Mouse (Mus musculus): ENCODE data around the gene Tsga10ip. TPM values are rescaled to one million over a fixed set of nuclear protein-coding genes. Genes with fewer than 3 reads are reported as not detected.
A peak's percentile ranks its signal among the peaks of the same experiment; 100 is the strongest.

Tsga10ip gene
- polyA plus RNA-seq, 1 experiment from 2014 or later = not detected

DNA sequence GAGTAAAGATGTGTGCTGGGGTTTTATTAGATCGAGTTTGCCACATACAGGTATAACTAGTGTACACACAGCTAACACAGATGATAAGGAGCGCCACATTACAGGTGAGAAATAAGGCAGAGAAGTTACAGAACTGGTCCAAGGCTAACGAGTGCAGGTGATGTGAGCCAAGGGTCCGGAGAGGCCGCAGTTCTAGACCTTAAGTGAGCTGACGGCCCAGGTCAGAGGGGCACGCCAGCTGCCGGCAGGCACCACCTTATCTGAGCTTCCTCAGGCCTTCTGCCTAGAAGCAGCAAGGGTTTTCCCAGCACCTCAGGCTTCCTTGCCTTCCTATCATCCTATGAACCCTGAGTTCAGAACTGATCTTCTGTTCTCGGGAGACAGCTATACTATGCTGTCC is 17.3 kb upstream of the Tsga10ip start:
- Histone ChIP-seq H3K4me1 (ENCODE audit: control insufficient read depth, insufficient read depth, low read length) (peaks cover 10% of the 10 kb centered on the region), H3K27me3 (ENCODE audit: control insufficient read depth, insufficient read depth, low read length) (no peaks in the 10 kb centered on the region), H3K36me3 (ENCODE audit: control insufficient read depth, insufficient read depth, low read length) (peaks cover 7% of the 10 kb centered on the region), H3K9ac (ENCODE audit: low read length) (no peak overlapping the region), H3K4me2 (ENCODE audit: low read depth) (no peak overlapping the region), H3K27ac (ENCODE audit: low read depth, low read length) (no peak overlapping the region), H3K4me3 (ENCODE audit: low read depth, low read length) (no peak overlapping the region), H3K9me3 (ENCODE audit: control insufficient read depth, low read length) (no peaks in the 10 kb centered on the region)
- 94% methylated on average over 9 of the region's 9 CpGs for WGBS
- ATAC-seq (ENCODE audit: insufficient read depth, low FRiP score, low TSS enrichment) (no peak), DNase-seq (ENCODE audit: low spot score) (no peak)

GRCm38 (mm10) chr19:5418750-5419466 is 16.6 kb upstream of the Tsga10ip start:
- Histone ChIP-seq H3K4me2 (ENCODE audit: low read depth) (no peak overlapping the region), H3K36me3 (ENCODE audit: control insufficient read depth, insufficient read depth, low read length) (peaks cover 7% of the 10 kb centered on the region), H3K9me3 (ENCODE audit: control insufficient read depth, low read length) (no peaks in the 10 kb centered on the region), H3K9ac (ENCODE audit: low read length) (no peak overlapping the region), H3K4me1 (ENCODE audit: control insufficient read depth, insufficient read depth, low read length) (peaks cover 8% of the 10 kb centered on the region), H3K27ac (ENCODE audit: low read depth, low read length) (no peak overlapping the region), H3K27me3 (ENCODE audit: control insufficient read depth, insufficient read depth, low read length) (no peaks in the 10 kb centered on the region), H3K4me3 (ENCODE audit: low read depth, low read length) (no peak overlapping the region)
- 95% methylated on average over 7 of the region's 8 CpGs for WGBS
- DNase-seq (ENCODE audit: low spot score) (no peak), ATAC-seq (ENCODE audit: insufficient read depth, low FRiP score, low TSS enrichment) (no peak)

- H3K9ac ChIP-seq (ENCODE audit: low read length) = no peak overlapping the region
- no peak for DNase-seq (ENCODE audit: low spot score)
- 69% methylated on average over 2 of the region's 2 CpGs for WGBS
Measured at GRCm38 (mm10) chr19:5414534-5414957, 12.2 kb upstream of the Tsga10ip start.

DNA sequence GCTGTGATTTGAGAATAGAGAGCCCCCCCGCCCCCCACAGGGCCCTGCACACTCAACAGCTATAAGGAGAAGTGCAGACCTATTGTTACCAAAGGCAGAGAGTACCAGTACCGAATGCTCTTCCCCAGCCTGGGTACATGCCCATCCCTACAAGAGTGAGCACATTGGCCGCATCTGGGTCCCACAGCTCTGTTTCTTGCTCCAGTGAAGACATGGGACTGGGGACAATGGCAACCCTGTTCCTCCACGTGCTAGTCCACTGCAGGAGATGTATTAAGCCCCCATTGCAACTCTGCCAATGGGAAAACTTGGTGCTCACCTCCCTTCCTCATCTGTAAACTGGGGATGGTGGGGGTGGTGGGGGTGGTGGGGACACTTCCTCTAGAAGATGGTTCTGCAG is 11.5 kb upstream of the Tsga10ip start:
- Histone ChIP-seq H3K27ac (ENCODE audit: low read depth, low read length) (no peak overlapping the region), H3K9me3 (ENCODE audit: control insufficient read depth, low read length) (no peaks in the 10 kb centered on the region), H3K36me3 (ENCODE audit: control insufficient read depth, insufficient read depth, low read length) (no peaks in the 10 kb centered on the region), H3K27me3 (ENCODE audit: control insufficient read depth, insufficient read depth, low read length) (no peaks in the 10 kb centered on the region), H3K9ac (ENCODE audit: low read length) (no peak overlapping the region), H3K4me2 (ENCODE audit: low read depth) (no peak overlapping the region), H3K4me3 (ENCODE audit: low read depth, low read length) (no peak overlapping the region), H3K4me1 (ENCODE audit: control insufficient read depth, insufficient read depth, low read length) (no peaks in the 10 kb centered on the region)
- 77% methylated on average over 4 of the region's 4 CpGs for WGBS
- DNase-seq (ENCODE audit: low spot score) (no peak), ATAC-seq (ENCODE audit: insufficient read depth, low FRiP score, low TSS enrichment) (no peak)

More at GRCm38 (mm10) chr19:5414534-5414957, 12.2 kb upstream of the Tsga10ip start:
- no peak overlapping the region for H3K4me3 ChIP-seq (ENCODE audit: low read depth, low read length)
- H3K4me1 ChIP-seq (ENCODE audit: control insufficient read depth, insufficient read depth, low read length) = no peaks in the 10 kb centered on the region
- no peak for ATAC-seq (ENCODE audit: insufficient read depth, low FRiP score, low TSS enrichment)
- H3K4me2 ChIP-seq (ENCODE audit: low read depth) = no peak overlapping the region
- H3K36me3 ChIP-seq (ENCODE audit: control insufficient read depth, insufficient read depth, low read length) = no peaks in the 10 kb centered on the region
- no peaks in the 10 kb centered on the region for H3K9me3 ChIP-seq (ENCODE audit: control insufficient read depth, low read length)
- H3K27me3 ChIP-seq (ENCODE audit: control insufficient read depth, insufficient read depth, low read length) = no peaks in the 10 kb centered on the region
- H3K27ac ChIP-seq (ENCODE audit: low read depth, low read length) = no peak overlapping the region

GRCm38 (mm10) chr19:5411961-5412360 is 9.6 kb upstream of the Tsga10ip start:
- Histone ChIP-seq H3K4me2 (ENCODE audit: low read depth) (no peak overlapping the region), H3K27me3 (ENCODE audit: control insufficient read depth, insufficient read depth, low read length) (no peaks in the 10 kb centered on the region), H3K36me3 (ENCODE audit: control insufficient read depth, insufficient read depth, low read length) (no peaks in the 10 kb centered on the region), H3K9ac (ENCODE audit: low read length) (no peak overlapping the region), H3K9me3 (ENCODE audit: control insufficient read depth, low read length) (no peaks in the 10 kb centered on the region), H3K27ac (ENCODE audit: low read depth, low read length) (no peak overlapping the region), H3K4me3 (ENCODE audit: low read depth, low read length) (no peak overlapping the region), H3K4me1 (ENCODE audit: control insufficient read depth, insufficient read depth, low read length) (peaks cover 5% of the 10 kb centered on the region; the same call in 1 of the 2 replicates)
- ATAC-seq (ENCODE audit: insufficient read depth, low FRiP score, low TSS enrichment) (no peak), DNase-seq (ENCODE audit: low spot score) (no peak)
- WGBS = 68% methylated on average over 5 of the region's 5 CpGs

- WGBS = 87% methylated on average over 5 of the region's 5 CpGs
- no peaks in the 10 kb centered on the region for H3K27me3 ChIP-seq (ENCODE audit: control insufficient read depth, insufficient read depth, low read length)
- DNase-seq (ENCODE audit: low spot score) = no peak
- ATAC-seq (ENCODE audit: insufficient read depth, low FRiP score, low TSS enrichment) = no peak
- H3K9me3 ChIP-seq (ENCODE audit: control insufficient read depth, low read length) = no peaks in the 10 kb centered on the region
- H3K4me1 ChIP-seq (ENCODE audit: control insufficient read depth, insufficient read depth, low read length) = peaks cover 5% of the 10 kb centered on the region; the same call in 1 of the 2 replicates
- H3K4me3 ChIP-seq (ENCODE audit: low read depth, low read length) = no peak overlapping the region
- no peak overlapping the region for H3K27ac ChIP-seq (ENCODE audit: low read depth, low read length)
- H3K9ac ChIP-seq (ENCODE audit: low read length) = no peak overlapping the region
- no peaks in the 10 kb centered on the region for H3K36me3 ChIP-seq (ENCODE audit: control insufficient read depth, insufficient read depth, low read length)
- H3K4me2 ChIP-seq (ENCODE audit: low read depth) = no peak overlapping the region
Measured at GRCm38 (mm10) chr19:5410641-5411040, 8.3 kb upstream of the Tsga10ip start.

- no peak overlapping the region for H3K4me3 ChIP-seq (ENCODE audit: low read depth, low read length)
- WGBS = 79% methylated on average over 5 of the region's 5 CpGs
- H3K4me2 ChIP-seq (ENCODE audit: low read depth) = no peak overlapping the region
- no peak overlapping the region; the same call in 1 of the 2 replicates for H3K9ac ChIP-seq (ENCODE audit: low read length)
- H3K9me3 ChIP-seq (ENCODE audit: control insufficient read depth, low read length) = no peaks in the 10 kb centered on the region
- no peaks in the 10 kb centered on the region for H3K36me3 ChIP-seq (ENCODE audit: control insufficient read depth, insufficient read depth, low read length)
- no peaks in the 10 kb centered on the region for H3K27me3 ChIP-seq (ENCODE audit: control insufficient read depth, insufficient read depth, low read length)
- no peak for DNase-seq (ENCODE audit: low spot score)
- no peak overlapping the region for H3K27ac ChIP-seq (ENCODE audit: low read depth, low read length)
- peaks cover 5% of the 10 kb centered on the region; the same call in 1 of the 2 replicates for H3K4me1 ChIP-seq (ENCODE audit: control insufficient read depth, insufficient read depth, low read length)
- ATAC-seq (ENCODE audit: insufficient read depth, low FRiP score, low TSS enrichment) = no peak
Measured at GRCm38 (mm10) chr19:5409068-5409467, 6.7 kb upstream of the Tsga10ip start.

DNA sequence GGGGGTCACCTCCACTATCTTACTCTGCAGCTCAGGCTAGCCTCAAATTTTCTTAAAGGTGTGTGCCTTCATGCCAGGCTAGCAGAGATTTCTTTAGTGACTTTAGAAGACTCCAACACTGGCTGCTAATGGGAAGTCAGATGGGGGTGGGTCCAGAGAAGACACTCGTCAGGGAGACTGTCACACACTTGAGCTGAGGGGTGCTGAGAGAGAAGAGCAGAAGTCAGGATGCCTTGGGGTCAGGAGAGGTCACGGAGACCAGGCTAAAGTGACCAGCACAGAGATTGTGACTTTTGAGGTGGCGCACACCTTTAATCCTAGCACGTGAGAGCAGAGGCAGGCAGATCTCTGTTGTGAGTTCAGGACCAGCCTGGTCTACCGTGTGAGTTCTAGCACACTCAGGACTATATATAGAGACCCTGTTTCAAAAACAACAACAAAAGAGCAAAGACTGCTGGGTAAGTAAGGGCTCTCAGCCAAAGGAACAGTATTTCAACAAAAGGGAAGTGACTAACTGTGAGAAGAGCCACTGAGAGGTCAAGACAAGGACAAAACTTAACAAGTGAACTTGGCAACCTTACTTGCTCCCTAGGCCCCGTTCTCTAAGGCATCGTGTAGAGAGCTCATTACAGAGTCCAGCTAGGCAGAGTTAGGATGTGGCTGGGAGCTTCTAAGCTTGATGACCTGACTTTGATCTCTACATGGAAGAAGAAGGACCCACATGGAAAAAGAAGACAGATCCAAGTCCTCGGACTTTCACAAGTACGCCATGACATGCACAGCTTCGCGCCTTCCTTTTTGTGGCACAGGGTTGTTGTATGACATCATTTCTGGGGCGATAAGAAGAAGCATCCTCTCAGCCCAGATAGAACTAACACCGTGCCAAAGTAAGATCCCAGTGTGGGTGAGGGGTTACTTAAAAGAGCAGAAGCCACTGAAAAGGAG is 6.0 kb upstream of the Tsga10ip start:
- no peak overlapping the region; the same call in 1 of the 2 replicates for H3K9ac ChIP-seq (ENCODE audit: low read length)
- no peaks in the 10 kb centered on the region for H3K27me3 ChIP-seq (ENCODE audit: control insufficient read depth, insufficient read depth, low read length)
- H3K4me3 ChIP-seq (ENCODE audit: low read depth, low read length) = no peak overlapping the region
- 92% methylated on average over 13 of the region's 13 CpGs for WGBS
- H3K27ac ChIP-seq (ENCODE audit: low read depth, low read length) = no peak overlapping the region
- peaks cover 5% of the 10 kb centered on the region; the same call in 1 of the 2 replicates for H3K4me1 ChIP-seq (ENCODE audit: control insufficient read depth, insufficient read depth, low read length)
- DNase-seq (ENCODE audit: low spot score) = no peak
- H3K36me3 ChIP-seq (ENCODE audit: control insufficient read depth, insufficient read depth, low read length) = no peaks in the 10 kb centered on the region
- no peak for ATAC-seq (ENCODE audit: insufficient read depth, low FRiP score, low TSS enrichment)
- 0 out of 2 replicates have a peak overlapping the region, but pooled peaks have one; percentile 9 for H3K4me2 ChIP-seq (ENCODE audit: low read depth)
- H3K9me3 ChIP-seq (ENCODE audit: control insufficient read depth, low read length) = no peaks in the 10 kb centered on the region

All from neural tube, embryonic 11.5 days (tissue).